Mouse (Mus musculus) ZHBTc4 (cell line): ENCODE data around the gene Rnf216.

ENCODE experiments used
- DNase-seq: peaks from one replicate; pipeline ENCODE4 v3.0.0-alpha.2; 2011; ENCODE audit warnings: low read depth, low spot score

Gene Rnf216

GRCm38 (mm10) chr5:143101626-143102025, 11.2 kb downstream of the Rnf216 start:
- no peak for DNase-seq

DNA sequence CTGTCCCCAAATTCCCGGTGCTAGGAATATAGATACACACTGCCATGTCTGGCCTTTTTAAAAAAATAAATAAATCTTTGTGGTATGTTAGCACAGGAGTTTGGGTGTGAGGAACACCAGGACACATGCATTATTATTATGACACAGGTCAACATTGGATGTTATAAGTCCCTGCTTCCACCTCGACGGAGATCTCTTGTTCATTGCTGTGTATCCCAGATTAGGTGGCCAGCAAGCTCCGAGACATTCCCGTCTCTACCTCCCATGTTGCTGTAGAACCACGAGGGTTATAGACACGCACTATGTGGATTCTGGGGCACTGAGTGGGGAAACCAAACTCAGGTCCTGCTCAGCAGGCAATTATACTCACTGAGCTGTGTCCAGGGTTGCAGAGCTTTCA, 17.5 kb downstream of the Rnf216 start:
- no peak for DNase-seq

GRCm38 (mm10) chr5:143092891-143093290, 19.9 kb downstream of the Rnf216 start:
- DNase-seq, result no peak

DNA sequence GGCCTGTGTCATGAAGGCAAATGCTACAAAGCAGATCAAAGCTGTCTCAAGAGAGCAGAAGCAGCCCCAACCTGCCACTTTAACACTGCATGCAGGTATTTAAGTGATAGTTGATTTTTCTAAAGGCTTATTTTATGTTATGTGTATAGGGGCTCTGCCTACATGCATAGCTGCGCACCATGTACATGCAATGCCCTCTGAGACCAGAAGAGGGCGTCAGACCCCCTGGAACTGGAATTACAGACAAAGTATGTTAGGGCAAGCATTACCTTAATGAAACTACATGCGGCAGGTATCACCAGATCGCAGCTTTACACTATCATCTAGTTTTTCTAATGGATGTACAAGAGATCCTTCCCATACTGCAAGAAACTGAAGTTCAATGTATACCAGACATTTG, 27.9 kb downstream of the Rnf216 start:
- DNase-seq, result peak; percentile 78

GRCm38 (mm10) chr5:143079806-143080205, 33.0 kb downstream of the Rnf216 start:
- DNase-seq, result no peak

DNA sequence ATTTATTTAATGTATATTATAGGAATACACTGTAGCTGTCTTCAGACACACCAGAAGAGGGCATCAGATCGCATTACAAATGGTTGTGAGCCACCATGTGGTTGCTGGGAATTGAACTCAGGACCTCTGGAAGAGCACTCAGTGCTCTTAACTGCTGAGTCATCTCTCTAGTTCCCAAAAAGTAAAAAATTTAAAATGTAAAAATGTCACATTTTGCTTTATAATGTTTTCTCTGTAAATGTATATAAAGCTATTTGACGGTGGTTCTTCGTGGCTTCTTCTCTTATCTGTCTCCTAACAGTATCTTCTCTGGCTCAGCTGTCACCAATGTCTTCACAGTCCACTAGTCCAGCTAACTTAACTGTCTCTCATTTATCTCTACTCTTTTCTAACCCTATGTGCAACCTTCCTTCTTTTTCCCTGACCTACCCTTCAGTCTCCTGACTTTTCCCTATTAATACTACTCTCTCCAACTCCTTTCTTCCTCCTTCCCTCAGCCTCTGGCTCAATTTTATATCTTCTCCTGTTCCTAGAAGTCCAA, 36.1 kb downstream of the Rnf216 start:
- no peak for DNase-seq

GRCm38 (mm10) chr5:143075987-143076386, 36.8 kb downstream of the Rnf216 start:
- no peak for DNase-seq

GRCm38 (mm10) chr5:143069048-143069447, 43.7 kb downstream of the Rnf216 start:
- DNase-seq, result no peak

- DNase-seq, result no peak
Measured at GRCm38 (mm10) chr5:143068382-143068781, 44.4 kb downstream of the Rnf216 start.

GRCm38 (mm10) chr5:143066551-143066958, 46.2 kb downstream of the Rnf216 start:
- DNase-seq, result peak; percentile 75

DNA sequence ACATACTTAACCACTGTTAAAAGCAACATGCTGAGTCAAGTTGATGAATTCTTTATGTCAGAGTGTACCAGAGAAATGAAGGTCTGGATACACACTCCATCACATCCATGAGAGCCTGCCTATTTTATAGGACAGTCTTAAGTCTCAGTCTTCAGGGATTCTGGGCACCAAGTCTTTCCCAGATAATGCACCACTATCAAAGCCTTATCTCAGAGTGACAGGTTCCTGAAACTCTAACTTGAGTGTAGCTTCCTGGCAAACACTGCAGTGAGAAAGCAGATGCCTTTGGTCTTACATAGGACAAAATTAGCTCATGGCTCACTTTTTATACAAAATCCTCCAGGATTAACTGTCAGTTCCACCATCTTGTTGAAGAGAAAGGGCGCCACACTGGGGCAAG, 46.7 kb downstream of the Rnf216 start:
- DNase-seq, result no peak

- DNase-seq, result no peak
Measured at GRCm38 (mm10) chr5:143065230-143065629, 47.6 kb downstream of the Rnf216 start.

GRCm38 (mm10) chr5:143062251-143062650, 50.5 kb downstream of the Rnf216 start:
- DNase-seq, result no peak

- DNase-seq, result no peak
Measured at GRCm38 (mm10) chr5:143061511-143061910, 51.3 kb downstream of the Rnf216 start.

- no peak for DNase-seq
Measured at GRCm38 (mm10) chr5:143060774-143061385, 51.9 kb downstream of the Rnf216 start.

- no peak for DNase-seq
Measured at GRCm38 (mm10) chr5:143059958-143060357, 52.8 kb downstream of the Rnf216 start.

DNA sequence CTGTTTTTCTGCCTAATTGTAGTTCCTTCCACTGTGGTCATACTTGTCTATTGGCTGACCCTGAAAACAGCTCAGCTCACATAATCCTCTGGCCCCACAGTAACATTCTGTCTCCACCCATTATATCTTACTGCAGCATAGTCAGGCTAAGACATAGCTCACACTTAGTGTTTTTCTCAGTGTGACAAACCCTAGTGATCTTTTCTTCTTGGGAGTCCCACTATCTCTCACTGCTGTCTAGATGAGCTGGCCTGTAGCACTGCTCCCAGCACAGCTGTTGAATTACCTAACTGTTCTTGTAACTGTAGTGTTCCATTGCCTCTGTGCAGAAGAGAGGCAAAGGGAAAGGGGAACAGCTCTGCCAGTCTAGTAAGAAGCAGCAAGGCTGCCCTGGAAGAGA, 53.6 kb downstream of the Rnf216 start:
- DNase-seq, result no peak

GRCm38 (mm10) chr5:143058675-143059074, 54.1 kb downstream of the Rnf216 start:
- DNase-seq, result peak; percentile 35

DNA sequence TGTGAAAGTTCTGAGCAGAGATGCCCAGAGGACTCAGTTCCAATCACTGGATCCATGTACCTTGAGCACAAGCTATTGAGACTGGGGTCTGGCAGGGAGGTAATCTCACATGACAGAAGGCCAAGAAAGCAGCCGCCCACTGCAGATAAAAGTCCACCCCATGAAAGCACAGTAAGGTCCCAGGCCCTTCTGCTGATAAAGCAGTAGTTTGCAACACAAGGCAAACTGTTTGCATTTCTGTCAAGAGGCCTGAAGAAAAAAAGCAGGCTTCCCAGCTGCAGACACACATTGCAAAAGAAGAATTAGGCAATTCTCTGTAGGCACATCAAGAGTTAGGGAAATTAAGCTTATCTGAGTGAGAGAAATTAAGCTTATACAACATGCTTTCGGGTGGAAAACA, 54.6 kb downstream of the Rnf216 start:
- DNase-seq, result peak; percentile 29

GRCm38 (mm10) chr5:143057753-143058152, 55.0 kb downstream of the Rnf216 start:
- DNase-seq, result no peak

- DNase-seq, result no peak
Measured at GRCm38 (mm10) chr5:143056191-143056880, 56.5 kb downstream of the Rnf216 start.

GRCm38 (mm10) chr5:143055501-143056125, 57.2 kb downstream of the Rnf216 start:
- DNase-seq, result no peak

GRCm38 (mm10) chr5:143054703-143055102, 58.1 kb downstream of the Rnf216 start:
- no peak for DNase-seq
